Mouse (Mus musculus) heart, adult 8-10 months (tissue): Measurements from ENCODE around the gene Cdc26. TPM values are rescaled to one million over a fixed set of nuclear protein-coding genes. Genes with fewer than 3 reads are reported as not detected.

Experiments used
- DNase-seq: peaks from one replicate; pipeline ENCODE4 v3.0.0; 2022; ENCODE audit warnings: low spot score
- total RNA-seq, 4 experiments: library from RNA; stranded (reverse); gene quantifications; 2 replicates each; pipeline ENCODE4 v1.2.4; 2022

Cdc26 gene
- total RNA-seq, 4 experiments from 2014 or later: 43.2 to 50.7 (median 47.0) TPM

DNA sequence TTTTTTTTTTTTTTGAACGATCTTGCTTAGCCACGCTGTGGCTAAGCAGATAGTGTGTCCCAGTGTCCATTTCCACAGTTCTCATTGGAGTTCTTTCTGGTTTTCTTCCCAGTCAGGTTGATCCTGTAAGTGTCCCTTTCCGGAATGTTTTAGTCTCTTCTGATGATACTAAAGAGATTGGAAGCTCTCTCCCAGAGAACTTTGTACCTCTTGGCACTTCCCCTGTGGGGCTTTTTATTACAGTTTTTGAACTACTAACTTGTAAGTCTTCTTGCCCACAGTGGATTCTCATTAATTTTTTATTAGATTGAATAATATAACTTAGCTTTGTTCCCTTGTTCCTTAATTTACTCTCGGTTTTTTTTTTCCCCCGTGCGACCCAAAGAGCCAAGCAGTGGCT is 46.9 kb downstream of the Cdc26 start:
- no peak for DNase-seq

DNA sequence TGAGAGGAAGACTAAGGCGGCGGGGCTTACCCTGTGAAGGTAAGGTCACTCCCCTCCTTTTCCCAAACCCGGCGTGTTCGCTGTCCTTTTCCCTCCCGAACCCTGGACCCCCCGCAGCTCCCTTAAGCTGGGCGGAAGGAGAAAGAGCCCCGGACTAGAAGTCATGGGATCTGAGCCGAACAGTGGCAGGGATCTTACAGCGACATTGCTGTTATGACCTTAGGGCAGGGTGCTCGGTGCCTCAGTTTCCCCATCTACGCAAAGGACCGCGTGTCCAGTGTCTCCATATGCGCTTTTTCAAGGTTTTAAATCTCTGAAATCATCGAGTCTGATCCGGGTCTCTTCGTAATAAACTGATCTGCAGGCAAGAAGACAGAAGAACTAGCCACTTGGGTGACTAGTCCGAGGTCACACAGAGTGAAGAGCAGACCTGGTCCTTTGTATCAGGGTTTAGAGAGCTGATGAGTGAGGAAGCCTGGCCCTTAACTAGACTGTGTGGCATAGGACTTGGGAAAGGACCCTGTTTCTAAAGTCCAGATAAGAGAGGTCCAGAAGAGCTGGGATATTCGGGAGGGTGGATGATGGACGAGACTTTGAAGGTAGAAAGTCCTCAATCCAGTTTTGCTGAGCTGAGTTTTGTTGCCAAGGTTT is 47.5 kb downstream of the Cdc26 start:
- DNase-seq: no peak

DNA sequence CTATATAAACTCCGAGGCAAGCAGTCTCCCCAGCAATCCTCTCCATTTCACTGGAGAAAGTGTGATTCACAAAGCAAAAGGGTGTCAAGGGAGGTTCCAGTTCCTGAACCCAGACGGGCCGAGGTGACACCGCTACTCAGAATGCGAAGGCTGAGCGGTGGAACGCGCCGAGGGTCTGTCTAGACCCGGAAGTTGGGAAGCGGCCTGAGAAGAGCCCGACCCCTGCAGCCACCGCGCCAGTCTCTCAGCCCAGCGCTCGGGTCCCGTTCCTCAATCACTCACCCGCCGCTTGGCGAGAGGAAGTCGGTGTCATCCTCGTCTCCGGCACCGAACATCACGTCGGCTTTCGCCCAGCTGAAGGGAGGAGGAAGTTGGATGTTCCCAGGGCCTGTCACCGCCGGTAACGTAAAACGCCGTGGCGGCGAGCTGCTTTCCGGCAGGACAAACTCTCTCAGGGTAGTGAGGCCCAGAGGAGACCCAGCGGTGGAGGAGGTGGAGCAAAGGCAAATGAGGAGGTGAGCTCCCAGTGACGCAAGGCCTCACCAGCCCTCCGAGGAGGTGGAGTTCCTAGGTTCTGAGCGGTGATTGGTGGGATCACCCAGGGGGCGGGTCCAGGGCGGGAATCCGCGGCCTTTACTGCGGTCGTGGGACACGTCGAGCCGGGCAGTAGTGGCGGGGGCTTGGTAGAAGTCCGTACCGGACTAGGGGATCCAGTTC is 48.2 kb downstream of the Cdc26 start, which contains the start of the genes Fkbp15 and Slc31a1:
Gene Fkbp15 (minus strand): TSS at position 461 of the 717 bp plus-strand sequence.
Gene Slc31a1 (plus strand): TSS at position 640 of the 717 bp plus-strand sequence.
- DNase-seq: peak; percentile 97

DNA sequence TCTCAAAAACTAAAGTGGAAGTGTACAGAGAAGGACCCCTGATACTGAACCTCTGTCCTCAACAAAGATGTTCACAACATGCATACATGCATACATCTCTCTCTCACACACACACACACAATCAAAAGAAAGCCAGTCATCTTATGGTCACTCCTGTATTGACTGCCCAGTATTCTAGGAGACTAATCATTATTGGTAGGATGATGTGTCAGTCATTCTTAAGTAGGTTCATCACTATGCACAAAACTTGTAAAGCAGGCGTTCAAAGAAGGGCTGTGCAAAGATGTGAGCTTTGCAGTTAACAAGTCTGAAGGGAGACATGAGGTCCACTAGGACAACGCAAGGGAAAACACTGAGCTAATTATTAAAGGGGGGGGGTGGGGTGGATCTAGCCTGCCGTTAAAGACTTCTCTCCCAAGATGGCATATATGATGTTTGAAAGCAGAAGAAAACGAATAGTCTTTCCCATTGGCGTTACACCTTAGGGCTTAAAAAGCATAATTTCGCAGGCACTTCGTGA is 49.1 kb downstream of the Cdc26 start:
- no peak for DNase-seq

DNA sequence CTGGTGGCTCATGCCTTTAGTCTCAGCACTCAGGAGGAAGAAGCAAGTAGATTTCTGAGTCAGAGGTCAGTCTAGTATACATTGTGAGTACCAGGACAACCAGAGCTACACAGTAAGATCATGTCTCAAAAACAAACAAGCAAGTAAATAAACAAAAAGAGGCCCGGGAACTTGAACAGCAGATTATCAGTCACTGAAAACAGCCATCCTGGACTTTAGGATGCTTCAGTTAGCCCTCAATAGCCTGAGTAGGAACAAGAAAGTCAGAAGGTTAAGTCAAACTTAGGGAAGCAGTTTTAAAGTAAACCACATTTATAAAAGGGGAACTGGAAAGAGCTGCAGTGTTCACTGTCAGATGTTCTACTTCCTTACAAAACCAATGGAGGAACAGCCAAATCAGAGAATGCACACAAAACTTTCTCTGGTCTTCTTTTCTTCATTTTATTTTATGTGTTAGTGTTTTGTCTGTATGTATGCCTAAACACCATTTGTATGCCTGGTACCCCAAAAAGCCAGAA is 50.8 kb downstream of the Cdc26 start:
- no peak for DNase-seq

DNA sequence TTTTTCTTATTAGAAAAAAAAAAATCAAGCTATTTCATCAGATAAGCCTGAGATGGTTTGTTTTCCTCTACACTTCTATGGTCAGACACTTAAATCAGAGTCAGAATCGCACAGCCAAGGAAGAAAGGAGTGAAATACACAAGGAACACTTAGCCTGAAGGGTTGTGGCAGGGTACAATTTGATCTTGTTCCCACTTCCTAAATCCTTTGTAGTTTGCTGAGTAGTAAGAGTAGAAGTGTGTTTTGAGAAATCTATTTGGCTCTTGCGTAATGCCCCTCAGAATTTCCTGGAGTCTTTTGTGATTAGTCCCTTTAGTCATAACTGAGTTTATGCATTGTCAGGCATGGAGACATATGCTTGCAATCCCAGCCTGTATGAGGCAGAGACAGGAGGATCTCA is 59.1 kb downstream of the Cdc26 start:
- no peak for DNase-seq

DNA sequence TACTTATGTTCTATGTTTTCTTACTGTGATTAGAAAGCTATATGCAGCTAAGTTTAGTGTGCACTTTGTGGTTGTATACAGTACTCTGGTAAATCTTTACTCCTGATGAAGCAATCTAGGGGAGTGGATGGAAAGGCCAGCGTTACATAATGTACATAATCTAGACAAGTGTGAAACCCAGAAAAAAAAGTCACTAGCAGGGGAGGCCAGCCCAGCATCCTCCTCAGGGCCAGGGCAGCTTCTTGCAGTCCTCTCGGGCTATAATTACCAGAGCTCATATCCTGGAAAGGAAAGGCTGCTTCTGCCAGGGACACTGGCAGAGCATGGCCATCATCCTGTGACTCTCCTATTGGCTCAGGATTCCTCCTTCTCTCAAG is 60.1 kb downstream of the Cdc26 start:
- no peak for DNase-seq

DNA sequence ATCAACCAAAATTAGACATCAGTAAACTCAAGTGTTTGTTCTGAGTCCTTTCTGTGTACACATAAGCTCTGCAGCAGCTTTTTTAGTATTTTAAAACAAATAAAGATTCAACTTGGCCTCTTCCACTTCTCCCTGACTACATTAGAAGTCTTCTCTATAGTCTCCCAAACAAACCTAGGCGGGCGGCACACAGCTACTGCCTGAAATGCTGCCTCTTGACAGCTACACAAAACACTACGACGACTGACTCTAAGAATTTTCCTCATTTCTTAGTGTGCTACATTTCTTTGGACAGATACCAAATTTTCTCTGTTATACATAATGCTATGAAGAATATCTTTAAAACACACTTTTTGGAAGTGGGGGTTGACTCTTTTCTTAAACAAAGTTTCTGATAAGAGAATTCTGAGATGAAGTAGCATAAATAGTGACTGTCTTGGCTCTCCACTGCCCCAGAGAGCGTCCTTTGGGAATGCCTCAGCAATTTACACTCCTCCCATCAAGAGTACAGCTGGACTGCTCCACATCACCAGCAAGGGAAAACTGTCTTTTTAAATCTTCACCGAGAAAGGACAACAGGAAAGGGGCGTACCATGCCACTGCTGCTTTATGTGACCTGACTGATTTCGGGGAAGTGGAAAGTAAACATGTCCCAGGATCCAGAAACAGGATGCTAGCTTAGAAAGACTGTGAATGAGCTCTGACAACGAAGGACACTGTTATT is 60.7 kb downstream of the Cdc26 start:
- DNase-seq: peak; percentile 34

DNA sequence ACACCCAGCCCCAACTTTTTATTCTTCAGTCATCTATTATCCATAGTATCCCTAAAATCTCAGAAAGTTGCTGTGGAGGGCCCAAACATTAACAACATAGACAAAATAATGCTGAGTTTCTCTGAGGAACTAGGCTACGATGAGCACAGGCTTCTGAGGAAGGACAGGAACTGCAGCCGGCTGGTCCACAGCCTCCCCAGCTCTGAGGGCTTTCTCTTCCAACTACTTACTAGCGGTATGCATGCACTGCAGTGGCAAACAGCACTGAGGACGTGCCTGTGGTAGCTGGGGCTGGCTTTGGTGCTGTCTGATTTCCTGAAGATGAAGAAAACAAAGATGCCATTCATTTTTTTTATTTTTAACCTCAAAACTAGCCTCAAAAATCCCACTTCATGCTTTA is 62.6 kb downstream of the Cdc26 start:
- no peak for DNase-seq

DNA sequence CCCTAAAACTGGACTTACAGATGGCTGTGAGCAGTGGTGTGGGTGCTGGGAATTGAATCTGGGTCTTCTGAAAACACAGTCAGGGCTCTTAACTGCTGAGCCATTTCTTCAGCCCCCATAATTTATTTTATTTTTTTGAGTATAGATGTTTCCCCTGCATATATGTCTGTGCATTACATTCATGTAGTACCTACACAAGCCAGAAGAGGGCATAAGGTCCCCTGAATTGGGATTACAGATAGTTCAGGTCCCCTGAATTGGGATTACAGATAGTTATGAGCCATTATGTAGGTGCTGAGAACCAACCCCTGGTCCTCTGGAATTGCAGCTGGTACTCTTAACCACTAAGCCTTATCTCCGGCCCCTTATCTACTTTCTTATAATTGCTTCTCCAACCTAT is 64.4 kb downstream of the Cdc26 start:
- peak; percentile 48 for DNase-seq

DNA sequence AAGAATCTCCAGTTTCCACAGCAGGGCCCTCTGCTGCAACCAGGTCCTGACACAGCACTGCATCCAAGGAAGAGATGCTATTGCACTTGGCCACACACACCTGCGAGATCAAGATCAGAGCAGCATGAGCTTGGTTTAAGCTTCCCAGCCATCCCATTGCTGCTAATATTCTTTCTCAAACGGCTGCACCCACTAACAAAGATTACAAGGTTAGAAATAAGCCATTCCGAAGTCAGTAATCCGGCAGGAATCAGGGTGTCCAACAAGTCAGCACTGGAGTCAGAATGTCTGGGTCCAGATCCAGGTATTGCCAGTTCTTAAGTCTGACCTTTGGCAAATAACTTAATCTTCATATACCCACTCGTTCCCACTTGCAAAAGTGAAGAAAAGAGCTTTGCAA is 69.9 kb downstream of the Cdc26 start:
- DNase-seq: no peak

Other genes with a start within 250 kb of the Cdc26 start
- 1 to 10 TPM; 1.1 to 1.9 (median 1.6) TPM for gene Zfp37, start 177.6 kb downstream of the Cdc26 start, total RNA-seq
- gene Slc31a2, start 146.1 kb downstream of the Cdc26 start, total RNA-seq: 10 to 100 TPM; 18.9 to 23.0 (median 21.1) TPM
- 10 to 100 TPM; 18.1 to 22.2 (median 20.3) TPM for gene Fkbp15, start 48.1 kb downstream of the Cdc26 start, total RNA-seq
- 10 to 100 TPM; 14.2 to 18.2 (median 15.2) TPM for gene Slc31a1, start 47.9 kb downstream of the Cdc26 start, total RNA-seq
- gene Prpf4, start 155 bp upstream of the Cdc26 start, total RNA-seq: 10 to 100 TPM; 10.0 to 11.8 (median 10.3) TPM
- gene Rnf183, start 26.6 kb upstream of the Cdc26 start, total RNA-seq: not detected
- gene Wdr31, start 62.3 kb upstream of the Cdc26 start, total RNA-seq: under 1 TPM; 0.44 to 0.90 (median 0.61) TPM
- gene Bspry, start 71.4 kb upstream of the Cdc26 start, total RNA-seq: under 1 TPM in 2 of 4 experiments, not detected in 2; 0.16 to 0.23 TPM
- gene Hdhd3, start 94.8 kb upstream of the Cdc26 start, total RNA-seq: 1 to 10 TPM; 4.7 to 6.9 (median 5.3) TPM
- gene Alad, start 111.3 kb upstream of the Cdc26 start, total RNA-seq: 10 to 100 TPM; 71.0 to 88.7 (median 82.7) TPM
- 10 to 100 TPM; 16.9 to 21.1 (median 17.9) TPM for gene Pole3, start 116.4 kb upstream of the Cdc26 start, total RNA-seq
- under 1 TPM in 1 of 4 experiments, not detected in 3; 0.16 TPM for gene 4933430I17Rik, start 116.7 kb upstream of the Cdc26 start, total RNA-seq
- 10 to 100 TPM; 25.6 to 34.3 (median 30.5) TPM for gene Rgs3, start 151.2 kb upstream of the Cdc26 start, total RNA-seq